Mouse (Mus musculus) brain, embryonic 18.5 days (tissue): ENCODE measurements around the gene Srp14.

Experiments
- DNase-seq: peaks from one replicate; pipeline ENCODE4 v3.0.0-alpha.2; 2012; ENCODE audit warnings: low read depth, low spot score

The Srp14 gene

GRCm38 (mm10) chr2:118490241-118491091, 11.0 kb upstream of the Srp14 start:
- DNase-seq: no peak

- DNase-seq: no peak
Observed at GRCm38 (mm10) chr2:118487806-118488205, 8.3 kb upstream of the Srp14 start.

DNA sequence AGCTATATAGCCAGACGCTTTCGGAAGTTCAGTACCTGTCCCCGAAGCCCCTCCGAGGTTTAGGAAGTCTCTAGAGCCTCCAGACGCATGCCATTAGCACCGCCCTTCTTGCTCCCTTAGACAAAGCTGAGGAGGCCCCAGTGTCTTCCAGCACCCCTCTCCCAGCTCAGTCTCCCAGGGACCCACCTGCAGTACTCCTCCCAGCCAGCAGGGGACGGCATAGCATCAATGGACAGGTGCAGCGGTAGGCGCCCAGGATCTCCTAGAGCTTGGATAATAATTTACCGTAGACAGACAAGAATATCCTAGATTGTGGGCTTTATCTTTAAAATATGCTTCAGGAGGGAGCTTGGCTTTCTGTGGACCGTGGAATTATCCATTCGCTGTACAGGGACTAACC, 7.4 kb upstream of the Srp14 start:
- no peak for DNase-seq

DNA sequence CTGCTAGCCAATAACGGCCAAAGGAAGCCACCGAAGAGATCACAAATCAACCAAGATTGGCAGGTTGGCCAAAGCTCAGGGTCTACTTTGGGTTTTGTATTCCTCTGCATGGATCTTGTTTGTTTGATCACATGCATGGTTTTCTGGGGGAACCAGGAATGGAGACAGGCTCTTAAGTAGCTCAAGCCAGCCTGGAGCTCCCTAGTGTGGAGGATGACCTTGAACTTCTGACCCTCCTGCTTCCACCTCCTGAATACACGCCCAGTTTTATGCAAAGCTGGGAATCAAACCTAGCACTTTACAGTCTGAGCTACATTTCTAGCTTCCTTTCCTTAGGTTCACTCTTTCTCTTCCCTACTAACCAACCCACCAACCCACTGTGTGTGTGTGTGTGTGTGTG, 5.9 kb upstream of the Srp14 start:
- no peak for DNase-seq

- DNase-seq: no peak
Observed at GRCm38 (mm10) chr2:118484386-118484898, 4.9 kb upstream of the Srp14 start.

DNA sequence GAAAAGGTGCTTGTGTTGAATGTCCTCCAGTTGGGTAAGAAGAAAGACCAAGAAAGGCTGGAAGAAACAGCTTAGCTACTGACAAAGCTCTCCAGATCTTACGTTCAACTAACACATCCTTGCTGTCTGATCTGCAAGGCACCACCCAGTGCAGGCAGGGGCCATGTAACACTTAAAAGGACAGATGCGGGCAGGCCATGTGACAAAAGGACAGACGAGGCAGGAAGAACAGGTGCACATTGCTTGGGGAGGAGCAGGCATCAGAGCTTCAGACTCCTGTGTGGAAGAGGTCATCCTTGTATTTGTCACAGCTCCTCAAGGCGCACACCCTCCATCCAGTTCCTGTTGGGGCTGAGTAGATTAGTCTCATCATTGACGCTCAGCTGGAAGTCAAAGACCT, 3.5 kb upstream of the Srp14 start:
- no peak for DNase-seq

GRCm38 (mm10) chr2:118480886-118481285, 1.4 kb upstream of the Srp14 start:
- DNase-seq: no peak

- no peak for DNase-seq
Observed at GRCm38 (mm10) chr2:118478833-118479549, 520 bp downstream of the Srp14 start.

GRCm38 (mm10) chr2:118468354-118468753, 11.2 kb downstream of the Srp14 start:
- DNase-seq: no peak

DNA sequence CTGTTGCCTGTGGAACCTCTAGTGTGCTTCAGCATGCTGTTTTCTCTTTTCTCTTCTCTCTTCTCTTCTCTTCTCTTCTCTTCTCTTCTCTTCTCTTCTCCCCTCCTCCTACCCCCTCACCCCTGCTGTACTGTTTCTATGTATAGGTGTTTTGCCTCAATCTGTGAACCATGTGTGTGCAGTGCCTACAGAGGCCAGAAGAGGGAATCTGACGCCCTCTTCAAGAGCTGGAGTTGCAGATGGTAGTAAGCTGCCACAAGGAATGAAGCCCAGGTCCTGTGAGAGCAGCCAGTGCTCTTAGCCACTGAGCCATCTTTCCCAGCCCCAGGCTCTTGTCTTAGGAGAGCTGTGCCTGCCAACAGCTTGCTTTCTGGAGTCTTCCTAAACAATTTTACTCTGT, 12.9 kb downstream of the Srp14 start:
- DNase-seq: no peak

- DNase-seq: no peak
Observed at GRCm38 (mm10) chr2:118465894-118466293, 13.6 kb downstream of the Srp14 start.

- DNase-seq: no peak
Observed at GRCm38 (mm10) chr2:118464450-118464849, 15.1 kb downstream of the Srp14 start.

GRCm38 (mm10) chr2:118463480-118463879, 16.0 kb downstream of the Srp14 start:
- no peak for DNase-seq

- DNase-seq: no peak
Observed at GRCm38 (mm10) chr2:118461480-118462165, 17.9 kb downstream of the Srp14 start.

GRCm38 (mm10) chr2:118457463-118458261, 21.8 kb downstream of the Srp14 start:
- peak; percentile 47 for DNase-seq

GRCm38 (mm10) chr2:118457029-118457428, 22.5 kb downstream of the Srp14 start:
- DNase-seq: no peak

DNA sequence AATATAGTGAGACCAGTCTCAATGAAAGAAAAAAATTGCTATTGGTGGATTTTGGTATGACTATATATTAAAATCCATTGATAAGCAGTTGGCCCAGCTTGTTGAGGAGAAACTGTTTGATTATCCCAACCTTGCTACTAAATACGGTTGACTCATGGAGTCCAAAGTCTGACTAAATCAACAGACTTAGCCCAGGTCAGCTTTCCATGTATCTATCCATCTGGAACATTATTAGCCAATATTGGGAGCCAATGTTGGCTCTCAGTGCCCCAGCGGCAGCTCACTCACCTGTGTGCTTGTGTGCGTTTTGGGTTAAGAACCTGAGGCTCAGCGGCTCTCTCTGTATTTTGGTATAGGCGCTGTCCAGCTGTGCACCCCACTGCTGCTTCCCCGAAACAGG, 28.5 kb downstream of the Srp14 start:
- DNase-seq: no peak

DNA sequence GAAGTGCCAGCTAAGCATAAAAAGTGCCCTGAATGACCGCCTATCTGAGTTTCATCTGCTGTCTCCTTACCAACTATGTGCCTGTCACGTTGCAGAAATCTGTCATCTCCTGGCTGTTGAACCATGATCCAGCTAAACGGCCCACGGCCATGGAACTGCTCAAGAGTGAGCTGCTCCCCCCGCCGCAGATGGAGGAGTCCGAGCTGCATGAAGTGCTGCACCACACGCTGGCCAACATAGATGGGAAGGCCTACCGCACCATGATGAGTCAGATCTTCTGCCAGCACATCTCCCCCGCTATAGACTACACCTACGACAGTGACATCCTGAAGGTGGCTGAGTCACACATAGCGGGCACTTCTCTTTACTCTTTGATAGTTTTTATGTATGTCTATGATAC, 31.3 kb downstream of the Srp14 start:
- DNase-seq: no peak

- DNase-seq: peak; percentile 49
Observed at GRCm38 (mm10) chr2:118445696-118446674, 33.5 kb downstream of the Srp14 start.

DNA sequence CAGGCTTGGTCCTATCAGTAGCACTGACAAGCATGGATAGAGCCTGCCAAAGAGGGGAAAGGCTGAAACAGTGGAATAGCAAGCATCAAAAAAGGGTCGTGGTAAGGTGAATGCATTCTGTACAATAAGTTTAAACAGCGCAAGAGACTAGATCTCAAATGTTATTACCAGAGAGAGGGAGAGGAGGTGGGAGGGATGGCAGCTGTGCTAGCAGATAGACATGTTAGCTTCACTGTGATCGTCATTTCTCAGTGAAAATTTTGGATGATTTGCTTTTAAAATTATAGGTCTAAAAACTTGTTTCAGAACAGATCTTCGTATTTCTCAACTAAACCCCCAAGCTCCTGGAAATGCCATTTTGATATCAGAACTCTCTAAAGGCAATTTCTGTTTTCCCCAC, 36.8 kb downstream of the Srp14 start:
- no peak for DNase-seq
